Mouse (Mus musculus): Measurements from ENCODE around the gene Itpr2.
"Not testable (repeated sequence)": the region's sequence is repeated elsewhere in the genome, so short reads cannot be mapped to it uniquely, and the experiment has no call there.

The Itpr2 gene

GRCm38 (mm10) chr6:146468361-146468760 is 33.7 kb downstream of the Itpr2 start:
- DNase-seq (ENCODE audit: low read depth) = no peak

GRCm38 (mm10) chr6:146464645-146465042 is 37.4 kb downstream of the Itpr2 start:
- DNase-seq (ENCODE audit: low read depth) = not testable (repeated sequence)

- no peak for DNase-seq (ENCODE audit: low read depth)
Observed at GRCm38 (mm10) chr6:146464014-146464644, 37.9 kb downstream of the Itpr2 start.

GRCm38 (mm10) chr6:146460936-146461335 is 41.1 kb downstream of the Itpr2 start:
- no peak for DNase-seq (ENCODE audit: low read depth)

DNA sequence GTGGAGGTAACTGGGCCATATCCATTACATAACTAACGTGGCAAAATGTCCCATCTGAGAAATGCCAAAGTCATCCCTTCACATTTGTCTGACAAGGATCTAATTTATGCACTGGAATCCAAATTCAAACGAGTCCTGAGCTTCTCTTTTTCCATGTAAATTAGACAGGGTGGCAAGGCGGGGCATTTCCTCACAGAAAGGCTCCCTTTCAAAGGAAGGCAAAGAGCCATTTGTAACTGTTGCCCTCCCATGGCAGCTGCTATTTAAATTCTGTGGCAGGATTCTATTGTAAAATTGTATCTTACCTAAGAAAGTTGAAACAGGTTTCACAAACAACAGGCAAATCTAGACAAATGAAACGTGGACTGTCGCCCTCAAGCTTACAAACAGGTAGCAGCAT is 43.6 kb downstream of the Itpr2 start:
- DNase-seq (ENCODE audit: low read depth) = no peak

GRCm38 (mm10) chr6:146456741-146457140 is 45.3 kb downstream of the Itpr2 start:
- DNase-seq (ENCODE audit: low read depth) = no peak

GRCm38 (mm10) chr6:146454520-146455511 is 47.2 kb downstream of the Itpr2 start:
- peak; percentile 70 for DNase-seq (ENCODE audit: low read depth)

DNA sequence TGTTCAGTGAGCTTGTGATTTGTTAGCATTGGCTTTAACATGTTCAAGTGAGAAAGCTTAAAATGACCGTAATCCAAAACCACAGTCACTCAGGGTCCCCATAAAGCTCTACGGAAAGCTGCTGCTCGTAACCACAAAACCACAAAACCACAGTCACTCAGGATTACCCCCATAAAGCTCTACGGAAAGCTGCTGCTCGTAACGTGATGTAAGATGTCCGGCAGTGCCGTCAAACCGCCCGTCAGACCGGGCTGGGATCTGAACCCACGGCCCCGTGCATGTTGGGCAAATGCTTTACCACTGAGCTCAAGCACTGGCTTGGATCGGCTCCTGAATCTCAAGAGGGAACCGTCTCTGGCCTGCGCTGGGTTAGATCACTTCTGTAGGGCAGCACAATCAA is 49.5 kb downstream of the Itpr2 start:
- DNase-seq (ENCODE audit: low read depth) = no peak

DNA sequence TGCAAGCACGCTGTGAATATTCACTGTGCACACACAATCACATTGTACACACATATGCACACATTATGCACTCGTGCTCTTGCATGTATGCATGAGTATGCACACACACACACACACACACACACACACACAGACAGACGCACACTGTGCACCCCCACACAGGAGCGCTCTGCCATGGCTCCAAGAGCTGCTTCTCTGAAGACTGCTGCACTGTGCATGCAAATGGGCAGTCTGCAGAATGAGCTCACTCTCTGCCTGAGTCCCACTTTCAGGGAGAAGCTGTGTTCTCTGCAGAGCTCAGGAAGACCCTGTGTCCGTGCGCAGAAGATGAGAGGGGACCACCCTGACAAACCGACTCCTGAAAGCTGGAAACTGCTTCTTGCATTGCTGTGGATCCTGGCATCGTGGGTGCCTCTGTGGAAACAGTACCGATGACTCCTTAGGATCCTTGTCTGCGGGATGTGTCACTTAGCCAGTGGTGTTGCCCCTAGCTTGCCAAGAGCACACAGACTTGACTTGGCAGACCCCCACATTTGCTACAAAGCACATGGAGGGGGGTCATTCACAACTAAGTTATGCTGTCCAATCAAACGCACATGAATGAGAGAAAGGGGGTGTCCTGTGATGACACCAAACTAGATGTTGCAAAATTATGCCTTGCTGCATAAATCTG is 55.9 kb downstream of the Itpr2 start:
- DNase-seq (ENCODE audit: low read depth) = no peak

DNA sequence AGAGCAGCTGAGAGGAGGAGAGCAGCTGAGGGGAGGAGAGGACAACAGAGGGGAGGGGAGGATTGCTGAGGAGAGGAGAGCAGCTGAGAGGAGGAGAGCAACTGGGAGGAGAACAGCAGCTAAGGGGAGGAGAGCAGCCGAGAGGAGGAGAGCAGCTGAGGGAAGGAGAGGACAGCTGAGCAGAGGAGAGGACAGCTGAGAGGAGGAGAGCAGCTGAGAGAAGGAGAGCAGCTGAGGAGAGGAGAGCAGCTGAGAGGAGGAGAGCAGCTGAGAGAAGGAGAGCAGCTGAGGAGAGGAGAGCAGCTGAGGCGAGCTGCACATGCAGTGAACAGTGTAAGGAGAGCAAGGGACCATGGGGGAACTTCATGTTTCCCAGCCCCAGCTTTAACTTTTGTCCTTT is 62.2 kb downstream of the Itpr2 start:
- no peak for DNase-seq (ENCODE audit: low read depth)

DNA sequence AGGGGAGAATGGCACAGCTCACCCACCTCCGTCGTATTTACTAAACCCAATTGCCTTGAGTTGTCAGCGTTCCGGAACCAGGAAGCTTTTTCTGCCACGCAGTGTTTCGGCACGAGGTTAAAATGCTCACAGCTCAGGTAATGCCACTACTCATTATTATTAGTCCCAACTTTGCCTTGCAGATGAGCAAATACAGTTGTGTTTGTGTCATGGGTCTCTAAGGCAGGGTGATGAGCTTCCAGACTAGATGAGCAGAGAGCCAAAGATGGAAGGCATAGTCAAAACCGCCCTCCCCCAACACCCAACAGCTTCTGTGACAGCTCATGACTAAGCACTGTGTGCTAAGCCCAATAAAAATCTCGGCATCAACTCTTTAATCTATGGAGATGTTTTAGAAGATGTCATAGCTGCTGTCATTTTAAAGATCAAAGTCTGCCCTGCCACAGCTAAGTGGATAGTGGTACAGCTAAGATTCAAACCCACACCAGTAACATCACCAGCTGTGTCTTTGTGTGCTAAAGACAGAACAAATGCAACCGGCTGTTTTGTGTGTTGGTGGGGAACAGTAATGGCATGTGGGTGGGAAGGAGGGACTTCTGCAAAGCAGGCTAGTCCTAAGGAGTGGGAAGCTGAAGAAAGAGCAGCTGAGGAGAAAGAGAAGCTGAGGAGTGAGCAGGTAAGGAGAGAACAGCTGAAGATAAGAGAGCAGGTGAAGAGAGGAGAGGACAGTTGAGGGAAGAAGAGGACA is 62.8 kb downstream of the Itpr2 start:
- no peak for DNase-seq (ENCODE audit: low read depth)

DNA sequence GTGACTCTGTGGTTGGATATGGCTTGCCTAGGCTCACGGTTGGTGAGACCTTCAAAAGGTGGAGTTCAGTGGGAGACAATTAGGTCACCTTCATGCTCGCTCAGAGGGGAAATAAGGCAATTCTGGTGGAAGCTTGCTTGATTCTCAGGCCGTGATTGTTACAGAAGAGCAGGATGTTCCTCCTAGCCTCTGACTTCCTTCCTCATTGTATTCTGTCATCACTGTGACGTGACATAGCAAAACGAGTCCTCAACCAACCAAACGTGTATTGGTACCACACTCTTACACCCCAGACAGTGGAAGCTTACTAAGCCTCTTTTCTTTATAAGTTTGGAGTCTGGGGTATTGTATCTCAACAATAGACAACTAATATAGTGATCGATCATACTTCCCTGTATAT is 64.0 kb downstream of the Itpr2 start:
- DNase-seq (ENCODE audit: low read depth) = no peak

DNA sequence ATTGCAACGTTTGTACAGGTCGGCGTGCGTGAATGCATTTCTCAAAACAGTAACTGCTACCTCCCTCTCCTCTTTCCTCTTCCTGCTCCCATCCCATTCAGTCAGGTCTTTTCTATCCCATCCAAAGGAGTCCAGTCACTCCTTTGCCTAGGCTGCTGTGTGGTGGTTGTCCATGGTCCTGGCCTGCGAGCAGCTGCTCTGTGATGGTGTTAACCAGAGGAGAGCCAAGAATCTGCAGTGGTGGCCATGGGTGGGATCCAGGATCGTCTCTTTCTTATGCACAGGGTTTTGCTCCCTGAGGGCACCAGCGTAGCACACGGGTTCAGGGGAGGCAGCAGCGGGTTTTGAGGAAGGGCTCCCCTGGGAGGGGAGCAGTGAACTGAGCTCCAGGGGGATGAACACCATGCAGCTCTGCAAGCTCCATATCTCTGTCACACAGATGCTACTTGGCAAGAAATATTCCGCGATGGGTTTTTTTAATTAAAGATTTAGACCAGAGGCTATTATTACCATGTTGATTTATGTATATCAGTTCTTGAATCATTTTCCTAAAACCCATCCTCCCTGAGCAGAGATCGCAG is 65.0 kb downstream of the Itpr2 start:
- no peak for DNase-seq (ENCODE audit: low read depth)

GRCm38 (mm10) chr6:146434217-146434616 is 67.8 kb downstream of the Itpr2 start:
- no peak for DNase-seq (ENCODE audit: low read depth)

GRCm38 (mm10) chr6:146432218-146432865 is 69.7 kb downstream of the Itpr2 start:
- DNase-seq (ENCODE audit: low read depth) = no peak

- no peak for DNase-seq (ENCODE audit: low read depth)
Observed at GRCm38 (mm10) chr6:146431777-146432176, 70.2 kb downstream of the Itpr2 start.

- peak; percentile 33 for DNase-seq (ENCODE audit: low read depth)
Observed at GRCm38 (mm10) chr6:146429694-146430380, 72.2 kb downstream of the Itpr2 start.

- DNase-seq (ENCODE audit: low read depth) = no peak
Observed at GRCm38 (mm10) chr6:146424778-146425177, 77.2 kb downstream of the Itpr2 start.

- DNase-seq (ENCODE audit: low read depth) = no peak
Observed at GRCm38 (mm10) chr6:146424326-146424725, 77.7 kb downstream of the Itpr2 start.

- no peak for DNase-seq (ENCODE audit: low read depth)
Observed at GRCm38 (mm10) chr6:146420718-146421117, 81.3 kb downstream of the Itpr2 start.

Data from c-Kit-positive CD71-positive TER-119-negative erythroid progenitor cells, embryonic 14.5 days (primary cell).